Mouse (Mus musculus): ENCODE results near the gene Svep1. TPM values are rescaled to one million over a fixed set of nuclear protein-coding genes. Genes with fewer than 3 reads are reported as not detected.

Gene Svep1
- total RNA-seq, 2 experiments from 2014 or later: 20.8 to 24.5 TPM

DNA sequence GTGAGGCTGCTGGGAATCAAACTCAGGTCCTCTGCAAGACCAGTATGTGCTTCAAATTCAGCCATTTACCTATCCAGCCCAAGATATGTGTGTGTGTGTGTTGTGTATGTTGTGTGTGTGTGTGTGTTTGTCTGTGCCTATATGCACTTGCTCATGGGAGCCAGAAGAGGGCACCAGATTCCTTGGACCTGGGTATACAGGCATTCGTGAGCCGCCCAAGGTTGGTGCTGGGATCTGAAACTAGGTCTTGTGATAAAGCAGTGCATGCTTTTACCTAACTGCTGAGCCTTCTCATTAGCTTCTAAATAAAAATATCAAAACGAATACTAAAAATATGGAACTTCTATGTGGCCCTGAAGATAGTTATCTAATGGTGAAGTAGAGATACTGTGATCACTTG lies 121.3 kb downstream of the Svep1 start:
- no peak for DNase-seq (ENCODE audit: low spot score in 2 of 2)

DNA sequence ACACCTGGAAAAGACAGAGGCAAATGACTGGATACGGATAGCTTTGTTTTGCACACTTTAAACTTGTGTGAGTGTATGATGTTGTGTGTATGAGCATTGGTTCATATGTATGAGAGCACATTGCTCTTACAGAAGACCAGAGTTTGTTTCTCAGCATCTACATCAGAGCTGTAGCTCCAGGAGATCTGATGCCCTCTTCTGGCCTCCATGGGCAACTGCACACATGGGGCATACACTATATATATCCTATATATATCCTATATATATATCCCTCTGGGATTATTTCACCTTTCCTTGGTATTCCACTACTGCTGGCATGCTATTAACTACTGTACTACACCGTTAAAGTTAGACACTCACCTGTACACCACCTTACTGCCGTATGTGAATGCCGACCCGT lies 122.5 kb downstream of the Svep1 start:
- no peak for DNase-seq (ENCODE audit: low spot score in 2 of 2)

DNA sequence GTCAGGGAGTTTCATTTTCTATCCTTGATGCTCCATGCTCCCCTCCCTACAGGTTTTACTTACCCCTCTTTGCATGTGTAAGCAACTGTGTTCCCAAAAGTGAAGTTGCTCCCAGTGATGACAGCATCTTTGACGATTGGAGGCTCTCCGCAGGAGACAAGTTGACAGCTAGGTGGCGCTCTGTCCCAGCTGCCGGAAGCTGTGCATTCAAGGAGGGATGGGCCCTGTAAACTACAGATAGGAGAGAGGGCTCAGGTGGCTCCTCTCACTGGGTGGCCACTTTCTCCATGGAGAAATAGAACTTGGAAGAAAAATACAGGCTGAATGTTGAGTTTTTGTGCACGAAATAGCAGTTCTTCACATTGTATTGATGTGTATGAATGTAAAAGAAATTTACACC lies 124.1 kb downstream of the Svep1 start:
- peak; percentile 66 to 73 for DNase-seq (ENCODE audit: low spot score in 2 of 2)

DNA sequence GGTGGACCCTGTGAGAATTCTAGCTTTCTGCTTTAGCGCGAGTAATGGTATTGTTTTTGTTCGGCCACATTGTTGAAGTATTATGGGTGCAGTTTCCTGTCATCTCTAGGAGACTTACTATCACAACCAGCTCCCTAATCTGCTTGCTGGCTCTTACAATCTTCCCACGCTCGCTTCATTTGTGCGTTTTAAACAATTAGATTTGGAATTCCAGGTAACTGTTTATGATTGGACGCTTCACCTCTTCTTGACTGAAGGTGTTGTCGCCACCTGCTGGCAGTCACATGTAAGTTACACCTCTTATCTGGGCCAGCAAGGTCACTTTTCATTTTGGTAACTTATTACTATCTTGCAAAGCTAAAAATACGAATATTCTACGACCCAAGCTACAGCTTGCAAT lies 127.0 kb downstream of the Svep1 start:
- DNase-seq (ENCODE audit: low spot score in 2 of 2): peak in 1 of 2 experiments; percentile 27

DNA sequence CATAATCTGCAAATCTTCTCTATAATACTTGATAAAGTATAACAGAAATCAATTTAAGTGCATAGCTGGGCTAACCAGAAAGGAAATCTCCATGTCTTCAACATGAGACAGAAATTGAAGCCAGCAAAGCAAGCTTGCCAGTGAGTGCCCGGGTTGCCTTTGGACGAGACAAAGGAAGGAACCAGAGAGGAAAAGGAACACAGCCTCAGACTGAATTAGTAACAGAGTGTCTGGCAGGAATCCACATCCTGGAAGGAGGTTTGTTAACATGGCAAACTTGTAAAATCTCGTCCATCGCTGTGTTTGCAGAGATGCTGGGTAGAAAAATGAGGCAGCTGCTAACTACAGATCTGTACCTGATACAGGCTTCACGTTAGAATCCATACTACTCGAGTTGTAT lies 128.7 kb downstream of the Svep1 start:
- no peak for DNase-seq (ENCODE audit: low spot score in 2 of 2)

DNA sequence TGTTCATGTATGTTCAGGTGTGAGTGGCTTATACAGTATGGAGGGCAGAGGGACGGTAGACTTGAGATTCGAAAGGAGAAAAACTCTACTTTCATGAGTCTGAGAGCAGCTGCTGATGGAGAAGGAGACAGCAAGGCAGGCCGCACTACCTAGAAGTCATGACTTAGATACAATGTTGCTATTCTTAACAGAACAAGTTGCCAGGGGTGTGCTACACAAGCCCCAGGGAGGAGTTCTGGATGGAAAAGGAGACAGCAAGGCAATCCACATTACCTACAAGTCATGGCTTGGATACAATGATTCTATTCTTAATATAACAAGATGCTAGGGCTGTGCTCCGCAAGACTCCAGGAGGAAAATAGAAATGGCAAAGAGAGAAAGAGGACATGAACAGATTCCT lies 129.1 kb downstream of the Svep1 start:
- DNase-seq (ENCODE audit: low spot score in 2 of 2): no peak

DNA sequence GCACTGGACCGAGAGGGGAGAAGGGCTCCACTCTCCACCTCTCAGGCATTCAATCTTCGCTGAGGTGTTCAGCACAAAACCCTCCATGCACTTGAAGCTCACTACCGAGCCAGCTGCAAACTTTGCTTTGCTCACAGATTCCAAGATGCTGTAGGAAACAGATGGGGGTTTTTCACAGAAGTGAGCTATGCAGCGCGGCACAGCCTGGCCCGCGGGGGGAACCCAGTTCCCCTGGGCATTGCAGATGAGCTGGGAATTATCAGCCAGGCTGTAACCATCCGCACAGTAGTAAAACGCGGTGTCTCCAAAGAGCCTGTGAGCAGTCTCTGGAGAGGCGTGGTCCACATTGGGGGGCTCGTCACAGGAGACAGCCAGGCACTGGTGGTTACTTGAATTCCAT lies 133.8 kb downstream of the Svep1 start:
- no peak for DNase-seq (ENCODE audit: low spot score in 2 of 2)

DNA sequence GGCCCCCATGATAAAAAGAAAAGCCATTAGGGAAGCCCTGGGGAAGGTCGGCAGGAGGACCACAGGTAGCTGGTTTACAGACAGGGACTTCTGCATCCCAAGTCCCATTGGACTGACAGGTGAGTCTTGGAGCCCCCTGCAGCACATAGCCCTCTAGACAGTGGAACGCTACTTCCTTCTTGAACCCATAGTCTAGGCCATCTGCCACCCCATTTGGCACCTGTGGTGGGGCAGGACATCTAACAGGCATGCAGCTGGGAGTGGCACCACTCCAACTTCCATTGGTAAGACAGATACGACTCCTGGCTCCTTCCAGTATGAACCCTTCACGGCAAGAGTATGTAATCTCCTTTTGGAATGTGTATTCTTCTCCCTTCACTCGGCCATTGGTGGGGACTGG lies 137.8 kb downstream of the Svep1 start:
- no peak for DNase-seq (ENCODE audit: low spot score in 2 of 2)

DNA sequence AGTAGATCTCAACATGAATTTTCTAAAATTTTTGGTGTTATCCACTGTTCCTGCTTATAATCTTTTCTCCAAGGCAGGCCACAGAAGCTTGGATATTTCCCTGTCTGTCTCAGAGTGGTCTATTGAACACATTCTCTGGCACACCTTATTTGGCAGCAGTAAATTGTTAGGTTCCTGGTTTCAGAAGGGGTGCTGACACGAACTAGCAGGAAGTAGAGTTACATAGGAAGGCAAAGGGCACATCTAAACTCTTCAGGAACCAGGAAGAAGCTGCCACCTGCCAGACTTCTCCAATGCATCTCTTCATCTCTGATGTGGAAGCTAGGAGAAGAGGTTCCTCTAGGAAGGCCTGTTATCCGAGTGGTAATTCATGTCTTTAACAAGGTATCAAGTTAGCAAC lies 141.9 kb downstream of the Svep1 start:
- no peak for DNase-seq (ENCODE audit: low spot score in 2 of 2)

DNA sequence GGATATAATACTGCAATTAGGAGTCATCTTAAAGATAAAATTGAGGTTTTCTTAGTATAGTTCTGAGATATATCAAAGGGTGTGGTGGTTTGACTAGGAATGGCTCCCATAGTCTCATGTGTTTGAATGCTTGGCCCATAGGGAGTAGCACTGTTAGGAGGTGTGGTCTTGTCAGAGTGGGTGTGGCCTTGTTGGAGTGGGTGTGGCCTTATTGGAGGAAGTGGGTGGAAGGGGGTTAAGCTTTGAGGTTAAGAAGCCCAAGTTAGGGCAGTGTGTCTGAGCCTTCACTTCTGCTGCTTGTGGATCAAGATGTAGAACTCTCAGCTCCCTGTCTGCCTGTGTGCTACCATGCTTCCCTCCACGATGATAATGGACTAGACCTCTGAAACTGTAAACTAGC lies 143.7 kb downstream of the Svep1 start:
- DNase-seq (ENCODE audit: low spot score in 2 of 2): no peak

DNA sequence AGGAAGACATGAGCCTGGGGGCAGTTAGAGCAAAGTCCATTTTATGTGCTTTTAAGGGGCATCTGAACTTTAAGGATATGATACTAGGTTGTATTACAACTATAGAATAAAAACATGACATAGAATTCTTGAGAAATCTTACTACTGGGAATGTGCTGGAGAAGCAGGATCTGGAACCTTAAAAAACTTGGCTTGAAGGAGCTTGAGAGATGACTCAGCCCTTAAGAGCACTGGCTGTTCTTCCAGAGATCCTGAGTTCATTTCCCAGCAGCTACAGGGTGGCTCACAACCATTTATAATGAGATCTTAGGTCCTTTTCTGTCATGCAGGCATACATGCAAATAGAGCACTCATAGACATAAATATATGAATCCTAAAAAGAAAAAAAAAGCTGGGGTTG lies 151.0 kb downstream of the Svep1 start:
- no peak for DNase-seq (ENCODE audit: low spot score in 2 of 2)

DNA sequence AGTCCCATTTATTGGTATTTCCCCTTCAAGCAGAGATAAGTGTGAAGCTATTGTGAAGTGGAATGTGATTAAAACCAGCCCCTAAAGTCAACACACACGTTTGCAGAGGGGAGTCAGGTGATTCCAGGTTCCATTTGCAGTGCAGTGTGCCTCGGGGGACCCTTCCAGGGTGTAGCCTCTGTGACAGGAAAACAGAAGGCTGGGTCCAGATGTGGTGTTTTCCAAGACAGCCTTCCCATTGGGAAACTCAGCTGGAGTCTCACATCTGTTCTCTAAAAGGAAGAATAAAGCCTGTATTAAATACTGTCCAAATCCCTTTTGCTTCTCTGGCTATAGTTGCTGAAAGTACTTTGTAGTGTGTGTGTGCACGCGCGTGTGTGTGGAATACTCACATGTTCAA lies 152.2 kb downstream of the Svep1 start:
- no peak for DNase-seq (ENCODE audit: low spot score in 2 of 2)

DNA sequence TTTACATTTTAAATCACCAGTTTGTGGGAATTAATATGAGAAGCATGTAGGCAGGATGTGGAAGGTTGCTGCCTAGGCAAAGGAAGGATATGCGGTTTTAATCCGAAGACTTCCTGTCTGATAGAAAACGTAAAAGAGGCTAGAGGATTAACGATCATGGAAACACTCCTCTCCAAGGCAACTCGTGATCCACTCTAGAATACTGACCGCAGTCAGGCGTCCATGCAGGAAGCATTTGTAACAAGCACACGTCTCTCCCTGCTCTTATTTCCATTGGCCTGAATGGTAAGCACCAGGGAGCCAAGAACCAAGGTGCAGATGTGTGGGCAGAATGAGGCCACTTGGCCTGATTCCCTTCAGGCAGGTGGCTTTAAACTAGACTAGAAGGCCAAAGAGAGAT lies 155.9 kb downstream of the Svep1 start:
- no peak for DNase-seq (ENCODE audit: low spot score in 2 of 2)

DNA sequence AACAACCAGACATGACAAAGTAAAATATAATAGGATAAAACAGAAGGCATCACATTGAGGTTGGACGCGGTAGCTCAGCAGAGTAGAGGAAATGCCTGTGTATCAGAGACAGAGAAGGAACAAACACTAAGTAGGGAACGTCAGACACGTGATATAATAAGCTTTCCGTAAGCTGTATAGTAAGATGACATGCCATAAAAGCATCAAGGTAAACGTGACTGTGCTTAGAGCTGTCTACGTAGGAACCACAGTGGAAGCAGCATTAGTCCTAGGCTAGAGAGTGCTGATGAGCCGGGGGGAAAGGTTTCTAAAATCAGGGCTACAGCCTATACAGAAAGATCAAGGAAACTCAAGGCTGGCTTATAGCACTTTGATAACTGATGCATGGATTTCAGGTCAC lies 156.4 kb downstream of the Svep1 start:
- no peak for DNase-seq (ENCODE audit: low spot score in 2 of 2)

DNA sequence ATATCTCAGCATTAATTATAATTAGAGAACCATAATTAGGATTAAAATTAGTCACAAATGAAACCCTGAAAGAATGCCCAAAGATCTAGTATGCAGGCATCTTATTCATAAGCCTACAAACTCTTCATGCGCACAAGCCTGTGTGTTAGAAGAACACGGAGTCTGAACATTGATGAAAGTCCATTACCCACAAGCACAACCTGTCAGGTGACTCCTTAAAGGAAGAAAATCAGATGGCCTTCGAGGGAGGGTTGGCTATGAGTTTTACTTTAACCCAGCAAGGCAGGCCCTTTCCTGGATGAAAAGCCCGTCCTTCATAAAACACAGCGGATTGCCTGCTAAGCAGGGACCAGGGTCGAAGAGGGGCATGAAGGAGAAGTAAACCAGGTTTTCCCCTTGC lies 161.8 kb downstream of the Svep1 start:
- DNase-seq (ENCODE audit: low spot score in 2 of 2): no peak

DNA sequence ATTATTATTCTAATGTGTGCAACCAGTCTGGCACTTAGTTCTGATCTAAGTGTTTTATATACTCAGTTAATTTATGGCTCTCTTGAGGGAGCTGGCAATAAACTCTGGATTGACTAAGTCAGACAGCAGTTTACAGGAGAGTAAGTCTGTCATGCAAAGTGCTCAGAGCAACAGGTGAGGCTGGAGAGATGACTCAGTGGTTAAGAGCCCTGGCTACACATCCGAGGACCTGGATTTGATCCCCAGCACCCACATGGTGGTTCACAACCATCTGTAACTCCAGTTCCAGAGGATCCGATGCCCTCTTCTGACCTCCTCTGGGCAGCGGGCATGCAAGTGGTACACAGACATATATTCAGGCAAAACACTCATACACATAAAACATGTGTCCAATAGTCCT lies 162.3 kb downstream of the Svep1 start:
- no peak for DNase-seq (ENCODE audit: low spot score in 2 of 2)

DNA sequence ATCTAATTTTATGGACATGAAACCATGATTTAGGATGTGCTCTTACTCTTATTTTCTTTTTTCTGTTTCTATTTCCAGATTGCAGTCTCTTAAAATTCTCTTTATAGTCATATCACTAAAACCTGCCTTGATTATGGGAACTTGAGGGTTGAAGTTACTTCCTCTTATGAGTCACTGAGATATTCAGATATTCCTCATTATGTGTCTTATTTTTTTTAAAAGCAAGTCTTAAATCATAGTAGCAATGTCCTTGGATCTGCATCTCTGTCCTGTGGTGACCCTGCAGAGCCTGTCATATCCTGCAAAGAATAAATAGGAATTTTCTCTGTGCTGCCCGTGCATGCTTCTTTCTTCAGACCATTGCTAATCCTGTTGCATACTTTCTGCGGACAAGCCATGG lies 166.6 kb downstream of the Svep1 start:
- DNase-seq (ENCODE audit: low spot score in 2 of 2): no peak

DNA sequence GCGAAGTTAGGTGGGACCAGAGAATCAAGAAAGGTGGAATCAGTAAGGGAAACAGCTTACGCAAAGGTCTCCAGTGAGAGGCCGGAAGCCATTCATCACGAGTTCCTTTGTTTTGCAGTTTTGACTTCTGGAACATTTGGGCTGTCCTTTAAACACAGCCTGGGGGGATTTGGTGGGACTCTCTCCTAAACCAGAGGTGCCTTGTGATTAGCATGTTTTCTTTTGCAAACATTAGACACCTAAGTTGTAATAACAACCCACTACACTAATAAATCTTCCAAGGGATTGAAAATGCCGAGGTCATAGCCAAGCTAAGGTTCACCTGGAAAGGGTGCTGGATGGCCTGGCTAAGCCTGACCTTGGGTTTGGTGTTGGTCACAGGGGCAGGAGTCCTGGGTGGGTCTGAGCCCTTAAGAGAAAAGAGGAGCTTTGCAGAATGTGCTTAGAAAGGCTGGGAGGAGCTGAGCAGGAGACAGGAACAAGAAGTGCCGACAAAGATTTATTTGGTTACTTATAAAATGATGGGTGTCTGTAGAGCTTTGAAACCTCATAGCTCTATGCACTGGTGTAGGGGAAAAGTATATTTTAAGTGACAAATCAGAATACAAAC lies 169.5 kb downstream of the Svep1 start:
- no peak for DNase-seq (ENCODE audit: low spot score in 2 of 2)

DNA sequence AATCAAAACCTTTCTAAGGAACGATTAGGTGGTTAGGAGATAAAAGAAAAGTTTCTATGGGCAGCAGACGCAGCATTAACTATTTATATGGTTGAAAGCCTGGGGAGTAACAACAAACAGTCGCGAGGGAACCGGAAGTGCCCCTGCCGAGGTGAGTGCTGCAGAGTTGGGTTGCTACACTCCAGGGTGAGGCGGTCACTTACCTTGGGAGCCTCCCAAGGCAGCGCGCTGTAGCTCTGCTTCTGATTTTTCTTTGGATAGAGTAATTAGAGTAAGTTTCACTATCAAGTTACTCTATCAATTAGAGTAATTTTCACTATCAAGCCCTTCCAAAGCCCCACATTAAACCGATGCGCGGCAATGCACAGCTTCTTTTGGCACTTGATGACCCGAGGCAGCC lies 172.0 kb downstream of the Svep1 start:
- no peak for DNase-seq (ENCODE audit: low spot score in 2 of 2)

DNA sequence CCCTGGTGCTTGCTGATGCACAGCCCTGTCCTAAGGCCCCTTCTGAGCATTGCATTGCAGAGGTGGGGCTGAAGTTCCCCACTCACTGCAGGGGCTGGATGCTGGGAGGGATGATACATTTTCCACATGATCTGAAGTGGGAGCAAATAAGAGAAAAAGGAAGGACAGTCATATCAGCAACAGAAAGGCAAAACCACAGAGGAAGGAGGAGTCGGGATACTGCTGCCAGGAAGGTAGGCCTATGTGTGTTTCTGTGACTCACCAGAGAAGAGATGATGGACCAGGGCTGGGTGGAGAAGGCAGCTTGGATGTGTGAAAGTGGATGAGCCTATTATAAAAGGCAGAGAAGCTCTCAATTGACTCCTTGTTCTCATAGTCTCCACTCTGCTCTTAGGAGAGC lies 173.9 kb downstream of the Svep1 start:
- DNase-seq (ENCODE audit: low spot score in 2 of 2): no peak

DNA sequence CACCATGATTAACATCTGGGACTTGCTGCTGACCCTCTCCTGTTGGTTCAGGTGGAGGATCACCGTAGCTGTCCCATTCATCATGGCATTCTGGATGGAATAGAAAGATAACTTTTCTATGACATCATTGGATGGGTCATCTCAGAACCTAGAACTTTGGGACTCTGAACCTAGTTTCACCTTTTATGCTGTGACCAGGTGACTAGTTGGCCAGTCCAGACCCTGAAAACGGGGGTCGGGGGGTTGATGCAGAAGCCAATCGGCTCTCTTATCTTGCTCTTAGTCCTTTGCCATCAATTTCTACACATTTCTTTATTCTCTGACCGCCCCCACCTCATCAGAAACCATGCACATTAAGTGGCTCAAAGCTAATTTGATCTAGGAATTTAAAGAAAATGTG lies 197.6 kb downstream of the Svep1 start, which contains the start of gene Txndc8:
Gene Txndc8, minus strand, starts transcription at position 101 of the 400 bp plus-strand sequence.
- no peak for DNase-seq (ENCODE audit: low spot score in 2 of 2)

DNA sequence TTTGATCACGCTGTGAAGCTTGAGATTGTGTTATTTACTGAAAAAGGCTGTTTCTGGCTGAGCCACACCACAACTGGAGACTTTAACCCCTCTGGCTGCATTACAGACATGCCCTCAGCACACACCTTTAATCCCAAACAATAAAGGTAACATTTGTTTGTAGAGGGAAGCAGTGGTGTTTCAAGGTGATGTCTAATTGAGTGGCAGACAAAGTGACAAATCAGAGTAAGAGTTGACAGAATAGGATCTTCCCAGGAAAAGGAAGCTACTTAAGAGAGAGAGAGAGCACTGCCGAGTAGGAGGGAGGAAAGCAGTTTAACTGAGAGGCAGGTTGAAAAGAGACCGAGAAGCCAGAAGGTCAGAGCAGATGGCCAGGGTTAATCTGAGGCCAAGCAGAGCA lies 203.2 kb downstream of the Svep1 start:
- no peak for DNase-seq (ENCODE audit: low spot score in 2 of 2)

All from gastrocnemius, postnatal 4 days (tissue).